Mouse (Mus musculus) mesoderm, embryonic 11.5 days (tissue): ENCODE results near the gene Lyrm7.
"Not testable (repeated sequence)": the region's sequence is repeated elsewhere in the genome, so short reads cannot be mapped to it uniquely, and the experiment has no call there.

ENCODE experiments used
- DNase-seq: peaks from one replicate; pipeline ENCODE4 v3.0.0-alpha.2; 2012; ENCODE audit warnings: low read depth, low spot score

Gene Lyrm7

GRCm38 (mm10) chr11:54860256-54861038, at the start of gene Lyrm7:
TSS of gene Lyrm7 (minus strand) at chr11:54860916.
- DNase-seq: peak; percentile 98

GRCm38 (mm10) chr11:54910081-54910665, 49.5 kb upstream of the Lyrm7 start:
- DNase-seq: no peak

- DNase-seq: no peak
These were observed 48.6 kb upstream of the Lyrm7 start for GRCm38 (mm10) chr11:54909273-54909672.

GRCm38 (mm10) chr11:54907259-54907658, 46.5 kb upstream of the Lyrm7 start:
- DNase-seq: no peak

- no peak for DNase-seq
These were observed 45.8 kb upstream of the Lyrm7 start for GRCm38 (mm10) chr11:54906466-54906865.

- DNase-seq: no peak
These were observed 45.2 kb upstream of the Lyrm7 start for GRCm38 (mm10) chr11:54905931-54906330.

GRCm38 (mm10) chr11:54905086-54905485, 44.4 kb upstream of the Lyrm7 start:
- DNase-seq: no peak

GRCm38 (mm10) chr11:54903940-54904706, 43.4 kb upstream of the Lyrm7 start:
- DNase-seq: peak; percentile 73

GRCm38 (mm10) chr11:54903339-54903738, 42.6 kb upstream of the Lyrm7 start:
- no peak for DNase-seq

GRCm38 (mm10) chr11:54902333-54903323, 41.9 kb upstream of the Lyrm7 start, which contains the start of gene Gpx3:
TSS of gene Gpx3 (plus strand) at chr11:54902453.
- DNase-seq: peak; percentile 80

- DNase-seq: no peak
These were observed 38.9 kb upstream of the Lyrm7 start for GRCm38 (mm10) chr11:54899657-54900056.

- DNase-seq: no peak
These were observed 36.8 kb upstream of the Lyrm7 start for GRCm38 (mm10) chr11:54897470-54897869.

- DNase-seq: not testable (repeated sequence)
These were observed 35.9 kb upstream of the Lyrm7 start for GRCm38 (mm10) chr11:54896646-54897045.

- DNase-seq: no peak
These were observed 33.9 kb upstream of the Lyrm7 start for GRCm38 (mm10) chr11:54894589-54894988.

- no peak for DNase-seq
These were observed 31.4 kb upstream of the Lyrm7 start for GRCm38 (mm10) chr11:54892091-54892490.

GRCm38 (mm10) chr11:54891341-54891740, 30.6 kb upstream of the Lyrm7 start:
- DNase-seq: no peak

- no peak for DNase-seq
These were observed 27.2 kb upstream of the Lyrm7 start for GRCm38 (mm10) chr11:54887927-54888326.

- no peak for DNase-seq
These were observed 24.7 kb upstream of the Lyrm7 start for GRCm38 (mm10) chr11:54885406-54885805.

GRCm38 (mm10) chr11:54884937-54885336, 24.2 kb upstream of the Lyrm7 start:
- DNase-seq: no peak

- no peak for DNase-seq
These were observed 23.6 kb upstream of the Lyrm7 start for GRCm38 (mm10) chr11:54884197-54884828.

GRCm38 (mm10) chr11:54882671-54883070, 22.0 kb upstream of the Lyrm7 start:
- DNase-seq: no peak
